Mouse (Mus musculus) MEL (cell line): ENCODE results near the gene Olfr969.

ENCODE experiments used
- CTCF ChIP-seq, 3 experiments: IDR thresholded peaks in 2 of 3; conservative IDR thresholded peaks in 1 of 3; 2 replicates each; pipeline ENCODE4 v1.5.1; 2011 to 2012; ENCODE audit warnings: low read length in 3 of 3, low read depth in 2 of 3, mild to moderate bottlenecking in 2 of 3, improper control_type of control experiment in 1 of 3, inconsistent platforms in 1 of 3, mixed read lengths in 1 of 3, moderate library complexity in 1 of 3; ENCODE audit not compliant: control insufficient read depth in 1 of 3, insufficient read depth in 1 of 3, poor library complexity in 1 of 3, severe bottlenecking in 1 of 3
- EP300 ChIP-seq, 2 experiments: IDR thresholded peaks; 2 replicates each; pipeline ENCODE4 v1.6.1; 2011; ENCODE audit warnings: improper control_type of control experiment in 2 of 2, low read length in 2 of 2, low read depth in 1 of 2, mild to moderate bottlenecking in 1 of 2
- GATA1 ChIP-seq: IDR thresholded peaks from 2 replicates; pipeline ENCODE4 v1.6.1; 2011; ENCODE audit warnings: low read depth, low read length, improper control_type of control experiment
- MEF2A ChIP-seq: IDR thresholded peaks from 2 replicates; pipeline ENCODE4 v1.6.1; 2014; ENCODE audit warnings: low read depth, mild to moderate bottlenecking, inconsistent platforms, low read length, improper control_type of control experiment; ENCODE audit not compliant: poor library complexity, insufficient replicate concordance, severe bottlenecking; ENCODE audit errors: extremely low read depth
- POLR2A ChIP-seq, 2 experiments: IDR thresholded peaks; 2 replicates each; pipeline ENCODE4 v1.6.1; 2011 to 2012; ENCODE audit warnings: low read length in 2 of 2, mild to moderate bottlenecking in 2 of 2, control low read depth in 1 of 2, improper control_type of control experiment in 1 of 2, low read depth in 1 of 2, moderate library complexity in 1 of 2; ENCODE audit not compliant: control insufficient read depth in 1 of 2, insufficient read depth in 1 of 2, poor library complexity in 1 of 2
- RAD21 ChIP-seq: IDR thresholded peaks from 2 replicates; pipeline ENCODE4 v1.6.1; 2011; ENCODE audit warnings: mild to moderate bottlenecking, low read depth, low read length, improper control_type of control experiment
- SIN3A ChIP-seq: IDR thresholded peaks from 2 replicates; pipeline ENCODE4 v1.6.1; 2012; ENCODE audit warnings: low read length, improper control_type of control experiment, inconsistent platforms
- UBTF ChIP-seq: IDR thresholded peaks from 2 replicates; pipeline ENCODE4 v1.6.1; 2012; ENCODE audit warnings: low read depth, mild to moderate bottlenecking, inconsistent platforms, low read length, improper control_type of control experiment, moderate library complexity, borderline replicate concordance; ENCODE audit not compliant: insufficient read depth
- USF2 ChIP-seq, 2 experiments: IDR thresholded peaks; 2 replicates each; pipeline ENCODE4 v1.6.1; 2011 to 2012; ENCODE audit warnings: improper control_type of control experiment in 2 of 2, low read length in 2 of 2, borderline replicate concordance in 1 of 2, inconsistent platforms in 1 of 2, low read depth in 1 of 2, mild to moderate bottlenecking in 1 of 2; ENCODE audit not compliant: insufficient read depth in 1 of 2
- ZC3H11A ChIP-seq: IDR thresholded peaks from 2 replicates; pipeline ENCODE4 v1.6.1; 2012; ENCODE audit warnings: low read depth, mild to moderate bottlenecking, inconsistent platforms, low read length, improper control_type of control experiment
- ZKSCAN1 ChIP-seq: IDR thresholded peaks from 2 replicates; pipeline ENCODE4 v1.6.1; 2012; ENCODE audit warnings: low read depth, mild to moderate bottlenecking, inconsistent platforms, low read length, improper control_type of control experiment, moderate library complexity
- ZNF384 ChIP-seq: IDR thresholded peaks from 2 replicates; pipeline ENCODE4 v1.6.1; 2012; ENCODE audit warnings: low read depth, mild to moderate bottlenecking, inconsistent platforms, low read length, improper control_type of control experiment

DNA sequence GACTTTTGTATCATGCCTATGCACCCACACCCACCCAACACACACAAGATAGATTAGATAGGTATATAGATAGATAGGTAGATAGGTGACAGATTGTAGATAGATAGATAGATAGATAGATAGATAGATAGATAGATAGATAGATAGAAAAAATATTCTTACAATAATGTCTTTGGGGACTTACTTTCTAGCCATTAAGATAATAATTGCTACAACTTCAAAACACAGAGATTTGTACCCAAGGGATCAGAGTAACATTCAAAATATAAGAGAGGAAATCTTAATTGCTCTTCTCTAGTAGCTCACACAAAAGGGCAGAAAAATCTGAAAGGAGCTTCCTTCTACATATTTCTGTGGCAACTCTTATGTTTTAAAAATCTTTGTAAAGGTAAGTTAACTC, 44.8 kb upstream of the Olfr969 start, which contains the start of gene Olfr967:
- TF ChIP-seq CTCF (IDR thresholded peaks at IDR 0.05 in 2 of 3, conservative IDR thresholded peaks at IDR 0.05 in 1 of 3; ENCODE audit: control insufficient read depth in 1 of 3, insufficient read depth in 1 of 3, low read depth in 2 of 3, low read length in 3 of 3, poor library complexity in 1 of 3, severe bottlenecking in 1 of 3) (no peak), POLR2A (IDR thresholded peaks at IDR 0.05; ENCODE audit: control insufficient read depth in 1 of 2, insufficient read depth in 1 of 2, low read depth in 1 of 2, low read length in 2 of 2, poor library complexity in 1 of 2) (no peak), ZNF384 (no peak), UBTF (no peak), EP300 (IDR thresholded peaks at IDR 0.05; ENCODE audit: low read depth in 1 of 2, low read length in 2 of 2) (no peak), SIN3A (no peak), GATA1 (no peak), ZC3H11A (no peak), USF2 (IDR thresholded peaks at IDR 0.05; ENCODE audit: borderline replicate concordance in 1 of 2, insufficient read depth in 1 of 2, low read depth in 1 of 2, low read length in 2 of 2) (no peak), RAD21 (no peak), MEF2A (no peak), ZKSCAN1 (no peak)
